Mouse (Mus musculus) hindbrain, embryonic 15.5 days (tissue): ENCODE measurements around the gene Trdmt1. TPM values are rescaled to one million over a fixed set of nuclear protein-coding genes. Genes with fewer than 3 reads are reported as not detected.
A peak's percentile ranks its signal among the peaks of the same experiment; 100 is the strongest.

ENCODE experiments used
- ATAC-seq: fragments of 200-750 bp; cut with Nextera tagmentation; 2 replicates; pipeline ENCODE4 v1.8.0; 2017; ENCODE audit warnings: low read depth, moderate number of reproducible peaks, moderate TSS enrichment; ENCODE audit not compliant: low FRiP score
- H3K27ac ChIP-seq: fragments of 300-500 bp; sonication (generic); replicated peaks from 2 replicates; pipeline ENCODE4 v1.5.1; 2015; ENCODE audit warnings: mild to moderate bottlenecking, inconsistent platforms
- H3K27me3 ChIP-seq: fragments of 300-500 bp; sonication (generic); 2 replicates; pipeline ENCODE4 v1.6.1; 2015; ENCODE audit warnings: control low read depth, inconsistent platforms
- H3K36me3 ChIP-seq: fragments of 300-500 bp; sonication (generic); 2 replicates; pipeline ENCODE4 v1.6.1; 2015; ENCODE audit warnings: control low read depth, inconsistent platforms
- H3K4me1 ChIP-seq: fragments of 300-500 bp; sonication (generic); replicated peaks from 2 replicates; pipeline ENCODE4 v1.6.1; 2015; ENCODE audit warnings: control low read depth, inconsistent platforms
- H3K4me2 ChIP-seq: fragments of 300-500 bp; sonication (generic); 2 replicates; pipeline ENCODE4 v1.6.1; 2015; ENCODE audit warnings: moderate library complexity, mild to moderate bottlenecking, inconsistent platforms
- H3K4me3 ChIP-seq: fragments of 300-500 bp; sonication (generic); 2 replicates; pipeline ENCODE4 v1.5.1; 2015; ENCODE audit warnings: mild to moderate bottlenecking, inconsistent platforms
- H3K9ac ChIP-seq: fragments of 300-500 bp; sonication (generic); 2 replicates; pipeline ENCODE4 v1.6.1; 2015; ENCODE audit warnings: inconsistent platforms
- H3K9me3 ChIP-seq: fragments of 300-500 bp; sonication (generic); 2 replicates; pipeline ENCODE4 v1.6.1; 2016; ENCODE audit warnings: control low read depth, inconsistent platforms
- WGBS: fragments of 180-500 bp; shearing (Covaris S2); methylation state at CpG from one replicate; pipeline ENCODE4 v1.1.7; 2015; 5-methylcytosine and 5-hydroxymethylcytosine counted together
- polyA plus RNA-seq: library from polyadenylated mRNA; unstranded; fragments of >200 nt; fragmentation: Nextera tagmentation; extraction: Ambion mirVana; gene quantifications from 2 replicates; pipeline ENCODE4 v1.2.1, GENCODE M21; 2015

Trdmt1 gene
- polyA plus RNA-seq, 1 experiment from 2014 or later: 7.2 TPM

DNA sequence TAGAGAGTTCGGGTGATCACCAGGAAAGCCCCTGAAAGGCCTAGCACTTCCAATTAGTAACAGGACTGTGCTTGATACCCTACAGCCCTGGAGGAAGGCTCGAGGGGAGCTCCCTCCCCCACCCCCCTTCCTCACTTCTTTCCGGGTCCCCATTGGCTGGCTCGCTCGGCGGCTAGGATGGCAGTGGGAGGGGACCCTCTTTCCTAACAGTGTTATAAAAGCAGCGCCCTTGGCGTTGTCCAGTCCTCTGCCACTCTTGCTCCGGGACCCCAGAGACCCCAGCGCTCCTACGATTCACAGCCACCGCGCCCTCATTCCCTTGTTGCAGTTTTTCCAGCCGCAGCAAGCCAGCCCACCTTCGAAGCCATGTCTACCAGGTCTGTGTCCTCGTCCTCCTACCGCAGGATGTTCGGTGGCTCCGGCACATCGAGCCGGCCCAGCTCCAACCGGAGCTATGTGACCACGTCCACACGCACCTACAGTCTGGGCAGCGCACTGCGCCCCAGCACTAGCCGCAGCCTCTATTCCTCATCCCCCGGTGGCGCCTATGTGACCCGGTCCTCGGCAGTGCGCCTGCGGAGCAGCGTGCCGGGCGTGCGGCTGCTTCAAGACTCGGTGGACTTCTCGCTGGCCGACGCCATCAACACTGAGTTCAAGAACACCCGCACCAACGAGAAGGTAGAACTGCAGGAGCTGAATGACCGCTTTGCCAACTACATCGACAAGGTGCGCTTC lies 29.8 kb upstream of the Trdmt1 start:
- no peaks in the 10 kb centered on the region for H3K9me3 ChIP-seq
- peaks cover 42% of the 10 kb centered on the region for H3K4me1 ChIP-seq
- H3K27me3 ChIP-seq: no peaks in the 10 kb centered on the region
- peak overlapping the region; percentile 61 for H3K9ac ChIP-seq
- H3K4me3 ChIP-seq: peak overlapping the region; percentile 57
- WGBS: under 1% methylated on average over 46 of the region's 46 CpGs
- 0 out of 2 replicates have a peak, but pooled peaks cover 6% of the 10 kb centered on the region for H3K36me3 ChIP-seq
- ATAC-seq: peak; percentile 95
- peak overlapping the region; percentile 90 for H3K27ac ChIP-seq
- H3K4me2 ChIP-seq: peak overlapping the region; percentile 85

DNA sequence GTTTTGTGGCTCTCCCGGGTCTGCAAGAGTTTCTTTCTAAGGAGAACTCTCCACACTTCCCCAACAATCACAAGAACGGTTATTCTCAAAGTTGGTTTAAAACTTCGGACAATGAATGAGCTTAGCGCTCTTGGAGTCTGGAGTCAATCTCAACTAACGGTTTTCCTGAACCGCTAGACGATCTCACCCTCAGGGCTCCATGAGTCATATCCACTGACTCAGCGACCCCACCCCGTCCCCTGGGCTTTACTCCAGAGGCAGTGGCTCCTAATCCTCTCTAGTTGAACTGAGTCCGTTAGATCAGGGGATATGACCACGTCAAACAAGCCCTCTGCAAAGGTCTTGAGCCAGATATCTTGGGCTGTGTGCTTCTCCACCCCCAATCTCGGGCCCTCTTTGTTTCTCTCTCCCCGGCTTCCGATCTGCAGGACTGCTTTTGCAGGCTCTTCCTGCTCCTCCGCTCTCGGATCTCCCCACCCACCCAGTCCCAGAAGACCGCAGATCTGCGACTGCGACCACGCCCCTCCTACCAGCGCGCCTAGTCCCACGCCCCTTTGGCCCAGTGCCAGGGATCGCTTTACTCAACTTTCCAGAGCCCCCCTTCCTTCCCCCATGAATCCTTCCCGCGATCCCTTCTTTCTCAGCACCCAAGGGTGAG lies 29.1 kb upstream of the Trdmt1 start, which contains the start of gene Vim:
Vim (plus strand) TSS at position 520 of the 658 bp plus-strand sequence.
- peak; percentile 90 for ATAC-seq
- Histone ChIP-seq H3K27me3 (no peaks in the 10 kb centered on the region), H3K4me3 (peak within 1 kb of the TSS; percentile 57), H3K36me3 (0 out of 2 replicates have a peak, but pooled peaks cover 2% of the 10 kb centered on the region), H3K27ac (peak within 1 kb of the TSS; percentile 90), H3K9ac (peak within 1 kb of the TSS; percentile 61), H3K4me2 (peak within 1 kb of the TSS; percentile 85), H3K9me3 (no peaks in the 10 kb centered on the region), H3K4me1 (peaks cover 39% of the 10 kb centered on the region)
- 0% methylated on average over 26 of the region's 26 CpGs for WGBS

DNA sequence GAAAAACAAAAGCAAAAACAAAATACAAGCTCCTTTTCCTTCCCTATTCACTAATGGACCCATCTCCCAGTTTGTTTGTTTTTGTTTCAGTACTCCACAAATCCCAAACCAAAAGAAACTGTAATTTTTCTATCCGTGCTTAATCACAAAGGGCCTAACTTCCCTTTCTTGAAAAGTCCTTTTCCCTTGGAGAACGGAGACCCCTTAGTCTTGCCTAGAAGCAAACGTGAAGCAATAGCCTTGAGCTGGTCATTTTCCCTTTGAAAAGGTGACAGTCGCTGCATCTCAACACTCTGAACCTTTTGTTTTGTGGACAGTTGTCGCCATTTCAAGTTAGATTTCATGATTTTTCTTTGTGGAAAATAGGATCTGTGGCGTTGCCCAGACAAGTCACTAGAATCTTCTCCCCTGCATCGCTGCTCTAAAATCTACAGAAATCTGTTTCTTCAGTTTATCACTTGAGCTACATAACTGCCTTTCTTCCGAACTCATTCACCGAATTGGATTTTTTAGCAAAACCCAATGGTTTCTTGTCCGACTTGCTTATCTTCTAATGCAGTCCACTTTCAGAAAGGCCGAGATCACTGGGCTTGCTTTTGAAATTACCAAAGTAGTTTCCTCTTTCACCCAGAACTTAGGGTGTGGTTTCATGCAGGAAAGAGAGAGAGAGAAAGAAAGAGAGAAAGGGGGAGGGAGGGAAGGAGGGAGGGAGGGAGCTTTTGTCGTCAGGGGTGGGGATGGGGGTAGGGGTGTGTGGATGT lies 28.4 kb upstream of the Trdmt1 start:
- no peak for ATAC-seq
- H3K9ac ChIP-seq: peak overlapping the region; percentile 61
- no peaks in the 10 kb centered on the region for H3K27me3 ChIP-seq
- H3K4me1 ChIP-seq: peaks cover 37% of the 10 kb centered on the region
- peak overlapping the region; percentile 57 for H3K4me3 ChIP-seq
- no peaks in the 10 kb centered on the region for H3K36me3 ChIP-seq
- H3K4me2 ChIP-seq: peak overlapping the region; percentile 85
- H3K9me3 ChIP-seq: no peaks in the 10 kb centered on the region
- peak overlapping the region; percentile 90 for H3K27ac ChIP-seq
- 3% methylated on average over 12 of the region's 12 CpGs for WGBS

DNA sequence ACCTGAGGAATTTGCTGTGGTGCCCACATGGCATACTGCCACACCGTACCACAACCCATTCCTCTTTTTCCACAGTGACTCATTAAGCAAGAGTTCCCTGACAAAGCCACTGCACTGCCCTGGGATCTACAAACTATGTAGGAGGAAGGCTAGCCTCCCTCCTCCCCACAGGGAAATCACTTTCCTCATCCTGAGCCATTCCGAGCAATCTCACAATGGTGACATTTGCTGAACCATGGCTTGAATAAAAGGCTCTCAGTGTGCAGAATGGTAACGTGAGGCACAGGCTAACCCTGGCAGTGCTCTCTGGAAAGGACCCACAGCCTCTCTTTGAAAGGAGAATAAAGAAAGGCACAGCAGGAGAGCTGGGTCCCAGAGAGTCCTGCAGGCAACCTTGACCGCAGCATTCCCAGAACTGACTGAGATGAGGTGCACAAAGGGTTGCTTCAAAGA lies 27.7 kb upstream of the Trdmt1 start:
- no peak overlapping the region for H3K9ac ChIP-seq
- H3K4me3 ChIP-seq: no peak overlapping the region
- H3K27me3 ChIP-seq: no peaks in the 10 kb centered on the region
- H3K4me1 ChIP-seq: peaks cover 37% of the 10 kb centered on the region
- H3K27ac ChIP-seq: peak overlapping the region; percentile 90
- ATAC-seq: no peak
- H3K36me3 ChIP-seq: no peaks in the 10 kb centered on the region
- peak overlapping the region; percentile 85 for H3K4me2 ChIP-seq
- WGBS: 8% methylated on average over 4 of the region's 4 CpGs
- no peaks in the 10 kb centered on the region for H3K9me3 ChIP-seq

DNA sequence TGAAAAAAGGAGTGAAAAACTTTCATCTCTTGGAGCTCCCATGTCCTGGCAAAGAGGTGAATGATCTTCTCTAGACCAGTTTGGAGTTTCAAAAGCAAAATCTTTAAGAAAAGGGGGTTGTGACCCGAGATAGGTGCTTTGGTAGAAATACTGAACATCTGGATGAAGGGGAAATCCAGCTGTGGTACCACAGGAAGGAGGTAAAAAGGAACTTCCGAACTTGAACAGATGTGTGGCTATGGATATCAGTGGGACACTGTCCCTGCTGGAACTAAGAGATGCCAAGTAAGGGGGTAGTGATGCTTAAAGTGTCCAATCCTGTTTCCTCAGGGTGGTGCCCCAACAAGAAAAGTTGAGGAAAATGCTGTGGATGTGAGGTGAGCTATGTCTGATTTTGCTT lies 25.7 kb upstream of the Trdmt1 start:
- no peaks in the 10 kb centered on the region for H3K36me3 ChIP-seq
- 87% methylated on average over 2 of the region's 2 CpGs for WGBS
- no peak overlapping the region for H3K27ac ChIP-seq
- H3K4me1 ChIP-seq: peaks cover 27% of the 10 kb centered on the region
- H3K9me3 ChIP-seq: no peaks in the 10 kb centered on the region
- H3K4me2 ChIP-seq: no peak overlapping the region
- no peak overlapping the region for H3K4me3 ChIP-seq
- ATAC-seq: no peak
- no peak overlapping the region for H3K9ac ChIP-seq
- H3K27me3 ChIP-seq: no peaks in the 10 kb centered on the region

DNA sequence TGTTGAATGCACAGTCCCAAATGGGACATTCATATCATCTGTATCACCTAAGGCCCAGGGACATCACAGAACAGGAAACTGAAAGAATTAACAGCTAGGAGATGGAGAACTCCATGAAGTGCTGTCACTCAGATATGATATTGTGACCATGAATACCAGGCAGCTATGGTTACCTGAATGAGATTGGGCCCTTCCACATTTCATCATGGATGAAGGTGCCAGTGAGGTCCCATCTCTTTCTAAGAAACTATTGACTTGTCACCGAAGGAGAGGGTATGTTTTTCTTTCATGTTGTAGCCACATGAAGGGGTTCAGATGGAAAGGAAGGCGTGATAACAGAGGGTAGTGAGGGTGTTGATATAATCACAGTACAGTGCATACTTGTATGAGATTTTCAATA lies 15.9 kb upstream of the Trdmt1 start:
- no peak overlapping the region for H3K4me2 ChIP-seq
- no peak overlapping the region for H3K4me3 ChIP-seq
- H3K36me3 ChIP-seq: no peaks in the 10 kb centered on the region
- H3K27ac ChIP-seq: no peak overlapping the region
- no peak for ATAC-seq
- H3K9ac ChIP-seq: no peak overlapping the region
- WGBS: 91% methylated on average over 2 of the region's 2 CpGs
- no peaks in the 10 kb centered on the region for H3K27me3 ChIP-seq
- no peaks in the 10 kb centered on the region for H3K9me3 ChIP-seq
- no peaks in the 10 kb centered on the region for H3K4me1 ChIP-seq

DNA sequence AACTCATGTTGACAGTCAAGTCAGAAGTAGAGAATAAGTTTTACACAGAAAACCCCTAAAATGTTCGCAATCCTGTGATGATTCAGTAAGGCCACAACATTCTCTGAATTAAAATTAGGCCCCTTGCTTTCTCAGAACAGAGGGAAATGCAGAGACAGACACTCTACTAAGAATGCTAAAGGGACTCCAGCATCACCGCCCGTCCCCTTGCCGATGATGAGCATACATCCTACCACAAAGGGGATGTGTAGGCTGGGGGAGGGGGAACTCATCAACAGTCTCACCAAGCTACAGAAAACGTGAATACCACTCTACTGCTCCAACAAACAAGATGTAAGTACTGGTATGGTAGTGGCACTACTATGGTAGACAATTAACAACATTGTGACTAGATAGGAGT lies 15.3 kb upstream of the Trdmt1 start:
- no peaks in the 10 kb centered on the region for H3K4me1 ChIP-seq
- ATAC-seq: no peak
- H3K27me3 ChIP-seq: no peaks in the 10 kb centered on the region
- 80% methylated on average over 5 of the region's 5 CpGs for WGBS
- H3K9ac ChIP-seq: no peak overlapping the region
- H3K9me3 ChIP-seq: no peaks in the 10 kb centered on the region
- no peaks in the 10 kb centered on the region for H3K36me3 ChIP-seq
- no peak overlapping the region for H3K4me2 ChIP-seq
- H3K4me3 ChIP-seq: no peak overlapping the region
- no peak overlapping the region for H3K27ac ChIP-seq

DNA sequence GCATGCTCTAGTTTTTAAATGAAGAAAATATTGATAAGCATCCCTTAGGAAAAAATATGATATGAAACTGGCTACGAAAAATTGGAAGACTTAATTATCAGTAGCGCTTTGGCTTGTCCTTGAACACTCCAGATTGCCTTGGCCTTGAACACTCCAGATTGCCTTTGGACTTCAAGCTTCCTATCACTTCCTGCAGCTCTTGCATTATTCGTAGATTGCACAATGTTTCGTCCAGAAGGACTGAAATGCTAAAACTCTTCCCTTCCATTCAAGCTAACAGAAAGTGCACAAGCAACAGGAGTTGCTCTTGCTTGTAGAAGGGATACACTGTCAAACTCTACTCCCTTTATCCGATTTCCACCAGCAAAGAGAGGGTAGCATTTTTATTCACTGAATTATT lies 14.8 kb upstream of the Trdmt1 start:
- Histone ChIP-seq H3K9ac (no peak overlapping the region), H3K36me3 (no peaks in the 10 kb centered on the region), H3K4me2 (no peak overlapping the region), H3K4me1 (no peaks in the 10 kb centered on the region), H3K27me3 (no peaks in the 10 kb centered on the region), H3K27ac (no peak overlapping the region), H3K4me3 (no peak overlapping the region), H3K9me3 (no peaks in the 10 kb centered on the region)
- ATAC-seq: no peak
- 92% methylated on average over 5 of the region's 5 CpGs for WGBS

DNA sequence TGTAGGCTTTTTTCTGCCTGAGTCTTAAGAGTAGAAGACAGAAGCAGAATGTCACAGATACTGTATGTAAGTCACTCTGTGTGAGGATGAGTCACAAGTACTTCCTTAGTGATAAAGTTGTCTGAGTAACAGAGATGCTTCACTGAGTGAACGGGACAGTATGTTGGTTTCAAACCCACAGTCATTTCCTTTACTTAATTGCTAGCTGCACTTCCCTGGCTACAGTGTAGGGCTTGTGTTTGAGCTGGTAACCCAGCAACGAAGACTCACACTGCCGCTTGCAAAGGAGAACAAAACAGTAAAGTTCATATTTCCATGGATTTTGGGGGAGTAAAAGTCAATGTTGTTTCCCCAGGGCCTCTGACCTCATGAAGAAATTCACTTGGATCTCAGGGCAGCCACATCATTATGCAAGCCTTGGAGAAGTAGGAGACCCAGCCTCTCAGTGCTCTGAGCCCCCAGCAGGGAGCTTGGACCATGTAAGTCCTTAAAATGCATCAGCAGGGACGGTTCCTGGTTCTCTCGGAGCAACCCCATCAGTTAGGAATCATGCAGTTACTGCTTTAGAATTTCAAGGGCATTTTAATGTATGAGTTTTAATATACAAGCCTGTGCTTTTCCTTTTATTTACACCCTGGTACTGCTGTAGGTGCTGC lies 14.3 kb upstream of the Trdmt1 start:
- no peaks in the 10 kb centered on the region for H3K36me3 ChIP-seq
- no peaks in the 10 kb centered on the region for H3K27me3 ChIP-seq
- H3K9me3 ChIP-seq: no peaks in the 10 kb centered on the region
- H3K9ac ChIP-seq: no peak overlapping the region
- no peak overlapping the region for H3K4me3 ChIP-seq
- no peak overlapping the region for H3K4me2 ChIP-seq
- no peak overlapping the region for H3K27ac ChIP-seq
- no peak for ATAC-seq
- H3K4me1 ChIP-seq: no peaks in the 10 kb centered on the region
- WGBS: 42% methylated on average over 5 of the region's 5 CpGs

DNA sequence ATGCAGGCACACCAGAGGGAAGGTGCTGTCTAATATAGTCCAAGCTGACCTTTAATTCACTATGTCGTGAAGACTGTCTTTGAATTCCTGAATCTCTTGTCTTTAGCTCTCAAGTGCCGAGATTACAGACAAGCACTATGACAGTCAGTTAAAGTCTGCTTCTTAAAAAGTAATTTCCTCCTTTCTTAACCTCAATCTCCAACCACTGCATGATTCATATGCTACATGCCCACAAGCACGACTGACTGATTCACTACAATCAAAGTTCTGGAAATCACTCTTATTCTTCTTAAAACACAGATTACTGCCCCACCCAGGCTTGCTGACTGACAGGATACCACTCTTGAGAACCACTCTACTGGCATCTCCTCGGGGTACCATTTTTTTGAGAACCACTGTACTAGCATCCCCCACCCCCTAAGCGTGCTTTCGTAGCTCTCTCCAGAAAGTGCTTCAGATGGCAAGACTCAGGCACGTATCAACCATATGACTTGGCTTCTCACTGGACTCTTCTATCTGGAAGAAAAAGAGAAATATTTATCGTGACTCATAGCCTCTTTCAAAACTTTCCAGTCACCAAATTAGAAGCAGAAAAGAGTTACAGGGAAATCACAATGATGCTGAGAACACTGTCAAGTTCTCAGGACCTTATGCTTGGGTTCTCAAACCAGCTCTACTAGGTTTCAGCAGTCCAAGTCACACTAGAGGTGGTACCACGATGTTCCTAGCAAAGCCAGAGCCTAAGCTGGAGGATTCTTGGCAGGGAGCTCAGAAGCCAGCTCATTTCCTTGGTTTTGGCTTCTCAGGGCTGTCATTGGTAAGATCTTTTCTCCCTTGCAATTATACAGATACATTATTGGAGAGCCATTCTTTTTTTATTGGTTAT lies 12.9 kb upstream of the Trdmt1 start:
- no peak overlapping the region for H3K27ac ChIP-seq
- H3K36me3 ChIP-seq: no peaks in the 10 kb centered on the region
- ATAC-seq: no peak
- no peaks in the 10 kb centered on the region for H3K27me3 ChIP-seq
- H3K4me3 ChIP-seq: no peak overlapping the region
- no peak overlapping the region for H3K9ac ChIP-seq
- no peaks in the 10 kb centered on the region for H3K9me3 ChIP-seq
- no peak overlapping the region for H3K4me2 ChIP-seq
- WGBS: 84% methylated on average over 9 of the region's 9 CpGs
- no peaks in the 10 kb centered on the region for H3K4me1 ChIP-seq

DNA sequence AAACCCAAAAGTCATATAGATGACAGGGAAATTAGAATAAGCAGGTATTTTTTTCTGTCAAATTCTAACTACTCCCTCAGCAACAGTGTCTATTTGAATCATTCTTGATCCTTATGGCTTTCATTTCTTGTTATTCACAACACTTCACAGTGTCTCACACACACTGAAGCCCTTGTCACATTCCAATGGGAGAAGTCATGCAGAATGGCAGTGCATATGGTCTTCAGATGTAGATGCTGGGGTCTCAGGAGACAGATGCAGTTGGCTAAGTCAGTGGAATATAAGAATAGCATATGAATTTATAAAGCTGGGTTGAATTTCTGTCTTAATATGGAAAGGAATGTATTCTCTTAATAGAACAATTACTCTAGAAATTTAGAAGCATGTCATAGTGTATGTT lies 11.8 kb upstream of the Trdmt1 start:
- no peak for ATAC-seq
- Histone ChIP-seq H3K27ac (no peak overlapping the region), H3K9ac (no peak overlapping the region), H3K4me1 (no peaks in the 10 kb centered on the region), H3K27me3 (no peaks in the 10 kb centered on the region), H3K4me3 (no peak overlapping the region), H3K36me3 (no peaks in the 10 kb centered on the region), H3K9me3 (no peaks in the 10 kb centered on the region), H3K4me2 (no peak overlapping the region)
